Mouse (Mus musculus) neutrophil, adult 5-6 weeks (primary cell): Measurements from ENCODE around the gene Chst8. TPM values are rescaled to one million over a fixed set of nuclear protein-coding genes. Genes with fewer than 3 reads are reported as not detected.

Experiments used
- ATAC-seq: fragments of 151-379, 151-347 bp; 2 replicates; pipeline ENCODE4 v1.8.0; 2017; ENCODE audit warnings: mild to moderate bottlenecking, moderate TSS enrichment; ENCODE audit not compliant: insufficient number of reproducible peaks, poor library complexity, low FRiP score, severe bottlenecking; ENCODE audit errors: extremely low read depth
- total RNA-seq: library from RNA; stranded (forward); fragments of 200-1000 nt; gene quantifications from 2 replicates; pipeline ENCODE4 v1.2.3, GENCODE M21; 2017

Chst8 gene
- not detected in 2 replicates for total RNA-seq

DNA sequence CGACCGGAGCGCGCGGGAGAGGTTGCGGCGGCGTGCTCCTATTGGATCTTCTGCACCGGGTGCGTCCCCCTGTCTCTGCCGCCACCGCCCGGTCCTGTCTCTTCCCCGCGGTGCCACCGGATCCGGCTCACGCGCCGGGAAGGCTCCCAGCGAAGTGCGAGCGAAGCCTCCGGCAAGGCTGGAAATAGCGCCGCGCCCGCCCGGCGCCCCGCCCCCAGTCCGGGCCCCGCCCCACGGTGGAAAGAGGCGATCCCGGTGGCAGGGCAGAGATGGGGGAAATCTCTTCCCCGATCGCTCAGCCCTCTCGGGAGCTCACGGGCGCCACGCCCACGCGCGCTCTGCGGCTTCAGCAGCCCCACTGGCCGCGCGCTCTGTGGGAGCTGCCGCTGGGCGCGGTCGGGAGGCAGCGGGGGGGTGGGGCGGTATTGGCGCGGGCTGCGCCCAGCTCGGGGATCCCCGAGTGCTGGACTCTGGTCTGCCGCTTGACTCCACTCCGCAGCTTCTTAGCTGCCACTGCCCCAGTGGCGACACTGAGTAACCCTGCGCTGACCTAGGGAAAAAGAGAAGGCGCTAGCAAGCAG, at the start of gene Chst8:
Chst8 (minus strand) TSS at position 181 of the 581 bp plus-strand sequence.
- no peak for ATAC-seq

DNA sequence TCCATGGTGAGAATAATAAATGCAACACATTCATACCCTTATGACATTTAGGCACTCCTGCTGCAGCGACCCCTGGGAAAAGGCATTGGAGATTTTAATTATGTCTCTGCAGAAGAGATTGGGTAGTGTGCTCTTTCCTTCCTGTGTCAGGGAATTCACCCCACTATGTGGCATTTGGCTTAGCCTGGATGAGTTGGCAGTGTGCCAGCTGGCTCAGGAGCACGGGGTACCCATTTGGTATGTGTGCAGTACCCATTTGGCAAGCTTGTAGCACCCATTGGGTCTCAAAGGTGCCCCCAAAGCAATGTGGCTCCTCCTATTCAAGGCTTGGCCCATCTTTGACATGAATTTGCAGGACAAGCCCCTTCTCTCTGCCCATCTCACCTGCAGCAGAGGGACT, 45.8 kb upstream of the Chst8 start:
- no peak for ATAC-seq

DNA sequence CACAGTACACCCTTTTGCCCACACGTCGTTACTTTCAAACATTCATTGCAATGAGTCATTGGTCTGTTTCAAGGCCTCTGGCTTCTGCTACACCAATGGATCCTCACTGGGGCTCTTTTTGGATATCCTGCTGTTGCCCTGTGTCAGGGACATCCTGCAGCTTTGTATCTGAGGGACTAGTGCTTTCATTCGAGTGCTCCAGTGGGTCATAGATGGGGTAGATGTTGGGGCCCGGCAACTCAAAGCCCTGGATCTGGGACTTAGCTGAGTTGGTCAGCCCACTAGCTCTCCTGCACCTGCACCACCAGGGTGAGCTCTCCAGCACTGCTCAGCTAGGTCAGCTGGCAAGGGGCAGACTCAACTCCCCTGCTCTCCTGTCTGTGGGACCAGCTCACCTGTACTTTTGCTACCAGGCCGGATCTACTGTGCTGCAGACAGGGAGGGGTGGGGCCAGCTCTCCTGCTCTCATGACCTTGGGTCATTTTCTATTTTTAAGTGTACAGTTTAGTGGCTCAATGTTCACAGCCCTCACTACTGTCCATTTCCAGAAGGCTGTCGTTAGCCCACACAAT, 42.4 kb upstream of the Chst8 start:
- ATAC-seq, result no peak

DNA sequence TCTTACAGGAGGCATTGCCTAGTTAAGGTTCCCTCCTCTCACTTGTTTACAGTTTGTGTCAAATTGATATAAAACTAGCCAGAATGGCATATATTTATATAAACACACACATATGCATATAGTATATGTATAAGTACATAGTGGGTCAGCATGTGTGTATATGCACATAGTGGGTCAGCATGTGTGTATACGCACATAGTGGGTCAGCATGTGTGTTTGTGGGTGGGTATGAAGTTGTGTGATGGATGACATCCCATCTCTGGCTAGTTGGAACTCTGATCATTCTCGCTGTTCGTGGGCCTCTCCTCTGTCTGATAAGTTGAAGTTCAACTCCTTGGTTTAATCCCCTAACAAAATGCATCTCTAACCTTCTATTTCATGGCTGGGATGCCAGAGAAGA, 40.9 kb upstream of the Chst8 start:
- ATAC-seq, result no peak

DNA sequence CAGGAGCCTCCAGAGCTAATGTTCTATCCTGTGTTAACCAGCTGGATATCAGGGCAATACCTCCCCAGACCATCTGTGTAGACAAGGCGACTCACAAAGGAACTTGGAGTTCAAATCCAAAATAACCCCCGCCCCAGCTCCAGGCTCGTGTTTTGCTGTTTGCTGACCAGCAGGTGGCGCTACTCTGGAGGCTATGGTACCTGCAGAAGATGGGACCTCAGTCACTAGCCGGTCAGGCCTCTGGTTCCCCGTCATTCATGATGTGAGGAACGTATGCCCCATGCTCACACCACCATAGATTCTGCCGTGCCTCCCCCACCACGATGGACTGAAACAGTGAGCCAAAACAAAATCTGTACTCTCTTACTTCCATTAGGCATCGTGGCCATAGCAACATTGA, 37.1 kb upstream of the Chst8 start:
- ATAC-seq, result no peak

DNA sequence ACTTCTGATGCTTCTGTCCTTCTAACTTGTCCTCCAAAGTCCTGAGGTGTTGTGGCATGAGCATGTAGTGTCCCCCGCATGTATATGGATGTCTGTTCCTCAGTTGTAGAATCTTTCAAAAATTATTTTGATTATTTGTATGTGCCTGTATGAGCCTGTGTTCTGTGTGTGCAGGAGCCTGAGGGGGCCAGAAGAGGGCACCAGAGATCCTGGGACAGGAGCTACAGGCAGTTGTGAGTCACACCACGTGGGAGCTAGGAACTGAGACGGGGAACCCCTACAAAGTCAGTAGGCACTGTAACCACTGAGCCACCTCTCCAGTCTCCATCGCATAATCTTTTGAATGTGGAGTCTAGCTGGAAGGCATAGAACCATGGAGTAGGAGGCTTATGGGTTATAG, 36.3 kb upstream of the Chst8 start:
- no peak for ATAC-seq

DNA sequence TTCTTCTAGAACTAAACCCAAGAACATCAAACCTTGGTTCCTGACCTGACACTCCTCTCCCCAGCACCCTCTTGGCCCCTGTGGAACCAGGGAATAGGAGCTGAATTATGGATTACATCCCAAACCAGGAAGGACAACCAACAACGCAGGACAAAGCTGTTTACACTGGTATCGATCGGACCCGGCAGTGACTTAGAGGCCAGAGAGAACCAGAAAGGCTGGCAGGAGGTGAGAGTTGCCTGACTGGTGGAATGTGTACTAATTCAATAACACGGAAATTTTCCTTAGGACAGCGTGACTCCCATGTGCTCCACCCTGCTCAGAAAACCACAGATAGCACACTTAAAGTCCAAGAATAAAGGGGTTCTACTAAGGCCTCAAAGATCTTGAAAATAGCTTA, 35.4 kb upstream of the Chst8 start:
- ATAC-seq, result no peak

DNA sequence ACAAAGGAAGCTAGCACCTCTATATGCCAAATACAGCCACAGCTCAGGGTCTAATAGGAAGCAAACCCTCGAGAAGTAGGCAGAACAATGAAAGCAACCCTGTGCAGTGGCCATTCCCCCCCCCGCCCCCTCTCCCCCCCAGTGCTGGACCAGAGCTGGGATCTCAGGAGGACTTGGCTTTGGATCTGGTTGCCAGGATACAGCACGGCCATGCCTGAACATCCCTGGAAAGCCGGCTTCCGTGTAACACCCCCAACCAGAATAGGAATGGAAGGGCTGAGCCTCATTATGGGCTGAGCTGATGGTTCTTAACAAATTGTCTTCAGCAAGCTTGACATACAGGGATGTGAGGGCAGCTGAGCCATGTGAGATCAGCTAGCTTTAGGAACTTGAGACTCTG, 34.9 kb upstream of the Chst8 start:
- no peak for ATAC-seq

DNA sequence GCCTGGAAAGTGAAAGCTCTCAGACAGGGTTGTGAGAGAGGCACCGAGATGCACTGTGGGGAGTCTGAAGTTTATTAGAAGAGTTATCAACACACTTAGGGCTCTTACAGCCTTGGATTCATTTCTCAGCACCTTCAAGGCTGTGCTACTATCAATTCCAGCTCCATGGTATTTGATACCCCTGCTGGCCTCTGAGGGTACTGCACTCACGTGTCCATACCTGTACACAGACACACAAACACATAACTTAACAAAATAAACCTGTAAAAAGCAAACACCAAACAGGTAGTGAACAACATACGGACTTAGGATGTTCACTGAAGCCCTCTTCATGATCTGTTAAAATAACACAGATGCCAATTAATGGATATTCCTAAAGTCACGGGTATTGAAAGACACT, 26.2 kb upstream of the Chst8 start:
- no peak for ATAC-seq

DNA sequence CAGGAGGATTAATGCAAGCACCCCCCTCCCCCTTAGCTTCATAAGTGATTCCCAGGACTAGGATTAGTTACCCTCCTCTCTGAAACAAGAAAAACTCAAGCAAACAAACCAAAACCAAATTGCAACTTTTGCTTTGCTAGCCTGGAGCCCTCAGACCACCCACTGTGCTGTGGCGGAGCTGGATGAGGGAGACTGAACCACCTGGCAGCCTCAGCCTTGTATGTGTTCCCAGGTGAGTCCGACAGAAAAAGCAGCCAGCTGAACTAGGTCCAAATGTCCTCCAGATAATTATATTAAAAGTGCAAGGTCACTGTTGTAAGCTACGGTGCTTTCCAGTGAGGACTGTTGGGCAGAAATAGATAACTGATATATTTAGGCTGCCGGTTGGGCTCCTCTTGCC, 25.7 kb upstream of the Chst8 start:
- ATAC-seq, result no peak

DNA sequence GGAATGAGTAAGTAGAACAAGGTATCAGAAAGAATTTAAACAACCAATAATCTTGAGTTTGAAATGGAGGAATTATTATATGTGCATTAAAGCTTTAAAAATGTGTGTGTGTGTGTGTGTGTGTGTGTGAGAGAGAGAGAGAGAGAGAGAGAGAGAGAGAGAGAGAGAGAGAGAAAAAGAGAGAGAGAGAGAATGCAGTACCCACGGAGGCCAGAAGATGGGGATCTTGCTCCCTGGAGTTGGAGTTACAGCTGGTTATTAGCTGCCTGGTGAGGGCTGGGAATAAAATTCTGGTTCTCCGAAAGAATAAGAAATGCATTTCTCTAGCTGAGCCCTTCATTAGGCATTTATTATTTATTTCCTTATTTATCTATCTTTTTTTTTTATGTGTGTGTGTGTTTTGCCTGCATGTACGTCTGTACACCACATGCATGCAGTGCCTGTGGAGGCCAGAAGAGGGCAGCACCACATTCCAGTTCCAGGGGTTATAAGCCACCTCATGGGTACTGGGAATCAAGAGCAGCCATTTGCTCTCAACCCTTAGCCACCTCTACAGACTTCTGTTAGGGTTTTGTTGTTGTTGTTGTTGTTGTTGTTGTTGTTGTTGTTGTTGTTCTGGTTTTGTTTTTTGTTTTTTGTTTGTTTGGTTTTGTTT, 13.9 kb upstream of the Chst8 start:
- ATAC-seq, result no peak

DNA sequence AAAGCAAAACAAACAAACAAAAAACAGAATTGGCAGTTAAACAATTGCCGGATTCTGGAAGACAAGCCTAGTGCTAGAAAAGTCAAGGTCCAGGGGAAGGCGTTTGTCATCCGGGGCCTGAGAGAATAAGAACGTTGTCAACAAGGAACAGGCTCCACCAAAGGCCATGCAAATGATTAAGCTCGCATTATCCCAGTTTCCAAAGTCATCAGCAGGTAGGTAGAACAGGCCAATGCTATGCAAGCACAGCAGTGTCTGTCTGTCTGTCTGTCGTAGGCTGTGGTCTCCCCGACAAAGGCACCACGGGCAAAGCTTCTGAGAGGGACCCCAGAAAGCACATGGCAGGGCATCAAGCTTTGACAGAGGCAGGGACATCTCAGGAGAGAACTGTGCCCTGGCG, 9.1 kb upstream of the Chst8 start:
- ATAC-seq, result no peak

DNA sequence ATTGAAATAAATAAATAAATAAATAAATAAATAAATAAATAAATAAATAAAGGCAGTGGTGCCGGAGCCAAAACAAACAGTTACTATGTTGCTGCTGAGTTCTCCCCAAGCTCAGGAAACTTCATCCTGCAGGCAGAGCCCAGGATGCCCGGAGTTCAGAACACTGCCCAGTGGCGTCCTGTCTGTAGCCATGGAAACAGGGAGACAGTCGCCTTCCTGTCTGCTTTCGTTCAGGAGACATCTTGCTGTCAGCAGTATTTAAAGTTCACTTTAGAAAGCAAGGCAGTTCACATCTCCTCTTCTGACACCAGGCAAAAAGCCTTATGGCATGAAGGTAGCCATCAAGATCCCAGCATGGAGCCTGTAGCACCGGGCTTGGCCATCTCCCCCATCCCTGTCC, 8.0 kb upstream of the Chst8 start:
- ATAC-seq, result no peak

DNA sequence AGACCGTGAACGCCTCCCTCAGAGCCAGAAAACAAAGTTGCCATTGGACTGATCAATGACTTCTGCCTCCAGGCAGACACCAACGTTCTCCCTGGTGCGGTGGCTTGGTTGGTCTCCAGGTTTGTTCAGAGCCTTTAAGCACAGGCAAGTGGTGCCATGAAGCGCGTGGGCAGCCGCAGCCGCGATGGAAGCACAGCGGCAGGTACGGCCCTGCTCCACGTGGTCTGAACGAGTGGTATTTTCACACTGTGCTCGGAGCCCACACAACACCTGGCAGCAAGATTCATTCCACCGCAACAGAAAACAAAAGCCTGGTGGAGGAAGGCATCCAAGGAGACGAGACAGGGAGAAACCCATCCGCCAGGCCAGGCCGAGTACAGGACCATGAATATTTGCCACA, 7.3 kb upstream of the Chst8 start:
- ATAC-seq, result no peak

DNA sequence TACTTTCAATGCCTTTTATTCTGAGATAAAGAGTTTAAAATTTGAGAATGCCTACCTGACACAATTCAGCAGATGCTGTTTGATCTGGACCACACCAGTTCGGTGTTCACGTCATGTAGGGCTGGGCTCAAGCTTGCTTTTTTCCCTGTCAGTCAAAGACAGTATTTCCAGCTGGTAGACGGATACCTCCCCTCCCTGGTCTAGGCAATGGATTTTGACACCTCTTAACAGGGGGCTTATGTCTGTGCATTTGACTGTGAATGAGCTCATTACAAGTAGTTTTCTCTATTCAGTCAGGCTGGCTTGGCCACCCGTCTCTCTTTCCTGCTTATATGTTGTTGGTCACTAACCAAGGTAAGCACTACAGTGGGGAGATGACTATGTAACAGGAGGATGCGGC, 6.1 kb upstream of the Chst8 start:
- no peak for ATAC-seq

DNA sequence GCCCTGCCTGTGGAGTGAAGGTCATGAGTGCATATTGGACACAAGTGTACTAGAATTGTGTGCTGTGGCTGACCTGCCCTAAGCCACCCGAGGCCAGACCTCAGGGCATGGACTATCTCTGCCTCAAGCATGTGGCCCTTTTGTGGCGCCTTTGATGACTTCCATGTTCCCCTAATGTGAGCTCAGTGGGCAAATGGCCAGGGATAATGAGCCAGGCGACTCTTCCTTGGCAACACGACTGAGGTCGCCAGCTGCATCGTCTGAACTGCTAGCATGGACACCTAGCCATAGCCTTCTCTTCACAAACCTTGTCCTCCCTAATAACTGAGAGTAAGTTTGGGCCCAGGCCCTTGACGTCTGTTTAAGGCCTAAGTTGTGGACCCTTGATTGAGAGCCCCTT, 4.5 kb upstream of the Chst8 start:
- no peak for ATAC-seq

DNA sequence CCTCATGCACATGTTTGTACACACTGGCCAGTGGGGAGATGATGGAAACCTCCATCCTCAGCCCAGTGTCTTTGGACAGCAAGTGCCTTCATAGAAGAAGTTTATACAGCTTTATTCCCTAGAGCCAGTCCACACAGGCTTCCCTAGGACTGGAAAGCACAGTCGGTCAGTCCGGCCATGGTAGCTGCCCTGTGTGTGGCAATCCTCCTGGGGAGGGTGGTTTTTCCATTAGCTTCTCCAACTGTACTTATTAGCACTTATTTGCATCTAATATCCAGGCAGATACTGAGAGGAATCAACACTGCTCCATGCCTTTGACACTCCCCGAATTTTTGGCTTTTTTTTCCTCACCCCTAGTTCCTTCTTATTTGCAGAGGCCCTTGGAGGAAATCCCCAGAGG, 2.3 kb upstream of the Chst8 start:
- ATAC-seq, result no peak

DNA sequence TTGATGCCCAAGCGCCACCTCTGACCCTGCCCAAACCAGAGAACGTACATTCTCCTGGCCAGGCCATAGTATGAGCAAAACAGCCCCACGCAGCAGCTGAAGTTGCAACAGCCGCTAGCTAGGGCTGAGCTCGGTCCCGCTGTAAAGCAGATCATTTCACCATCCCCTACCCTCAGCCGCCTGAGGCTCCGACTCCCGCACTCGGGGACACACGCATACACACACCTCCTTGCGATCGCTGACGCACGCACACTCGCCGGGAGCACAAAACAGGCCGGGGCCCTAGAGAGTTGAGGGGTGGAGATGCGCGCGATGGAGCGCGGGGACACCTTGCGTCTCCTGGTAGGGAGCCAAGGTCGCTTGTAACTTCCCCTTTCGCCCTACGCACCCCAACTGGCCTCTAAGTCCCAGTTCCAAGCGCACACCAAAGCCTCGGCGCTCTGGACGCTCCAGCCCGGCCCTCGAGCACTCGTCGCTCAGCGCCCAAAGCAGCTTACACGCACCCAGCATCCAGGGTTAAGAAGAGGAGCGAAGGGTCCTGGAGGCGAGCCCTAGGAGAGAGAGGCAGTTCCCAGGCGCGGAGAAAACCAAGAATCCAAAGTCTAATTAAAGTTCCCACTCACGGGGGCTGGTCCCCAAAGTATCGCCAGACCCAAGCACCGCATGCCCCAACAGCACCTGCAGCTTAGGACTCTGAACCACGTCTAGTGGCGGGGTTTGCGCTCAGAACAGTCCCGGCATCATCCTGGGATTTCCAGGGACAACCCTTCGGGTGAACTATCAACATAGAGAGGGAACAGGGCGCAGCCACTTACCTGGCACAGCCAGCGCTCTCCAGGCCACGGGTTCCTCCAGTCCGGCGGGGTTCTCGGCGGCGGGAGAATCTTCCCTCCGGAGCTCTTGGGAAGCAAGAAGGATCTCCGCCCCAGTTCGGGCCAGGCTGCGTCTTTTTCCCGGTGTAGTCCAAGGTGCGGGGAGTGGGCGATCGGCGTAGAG, 682 bp downstream of the Chst8 start:
- ATAC-seq, result no peak

DNA sequence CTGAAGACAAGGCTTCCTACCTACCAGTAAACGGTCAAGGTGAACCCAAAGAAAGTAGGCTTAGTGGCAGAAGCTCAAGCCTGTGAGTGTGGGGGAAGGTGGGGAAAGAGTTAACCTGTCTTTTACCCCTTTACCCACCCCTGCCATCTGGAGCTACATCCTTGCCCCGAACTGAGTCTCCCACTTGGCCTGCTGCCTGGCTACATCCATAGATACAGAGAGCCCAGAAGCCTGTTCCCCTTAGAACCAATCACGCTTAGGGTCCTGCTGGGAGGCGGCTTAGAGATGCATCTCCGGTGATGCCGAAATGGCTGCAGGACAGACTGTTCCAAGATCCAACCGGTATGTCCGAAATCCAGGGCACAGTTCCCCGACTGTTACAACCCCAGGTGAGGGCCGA, 1.5 kb downstream of the Chst8 start:
- no peak for ATAC-seq

DNA sequence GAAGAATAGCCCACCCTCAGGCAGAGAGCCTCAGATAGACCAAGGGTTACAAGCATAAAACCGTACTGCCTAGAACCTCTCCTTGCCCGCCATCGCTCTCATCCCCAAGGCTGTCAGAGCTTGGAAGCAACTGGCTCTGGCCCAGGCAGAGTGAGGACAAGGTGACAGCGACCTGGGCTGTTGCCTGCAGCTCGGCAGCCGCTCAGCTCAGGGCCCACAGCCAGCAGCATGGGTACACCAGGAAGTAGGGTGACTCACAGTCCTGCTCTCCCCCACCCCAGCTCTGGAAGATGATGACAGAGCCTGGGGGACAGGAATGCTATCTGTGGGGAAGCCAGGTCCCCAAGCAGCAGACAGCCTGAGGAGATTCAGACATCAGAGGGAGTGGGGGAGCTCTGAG, 6.2 kb downstream of the Chst8 start:
- ATAC-seq, result no peak
